Mouse (Mus musculus): ENCODE data around the gene Ss18l1.
A peak's percentile ranks its signal among the peaks of the same experiment; 100 is the strongest.

Gene Ss18l1

GRCm38 (mm10) chr2:180042256-180042857, at the start of gene Ss18l1, which contains the start of gene Psma7:
TSS of gene Ss18l1 (plus strand) at chr2:180042509.
TSS of gene Psma7 (minus strand) at chr2:180042433.
- peak; percentile 81 to 85 for DNase-seq (ENCODE audit: low spot score in 2 of 2)

- no peak for DNase-seq (ENCODE audit: low spot score in 2 of 2)
These were observed 49.2 kb upstream of the Ss18l1 start for GRCm38 (mm10) chr2:179993071-179993470.

GRCm38 (mm10) chr2:179998431-179998830, 43.9 kb upstream of the Ss18l1 start:
- no peak for DNase-seq (ENCODE audit: low spot score in 2 of 2)

GRCm38 (mm10) chr2:180001635-180002034, 40.7 kb upstream of the Ss18l1 start:
- no peak for DNase-seq (ENCODE audit: low spot score in 2 of 2)

GRCm38 (mm10) chr2:180005656-180006351, 36.5 kb upstream of the Ss18l1 start:
- DNase-seq (ENCODE audit: low spot score in 2 of 2) = no peak

- DNase-seq (ENCODE audit: low spot score in 2 of 2) = no peak
These were observed 35.8 kb upstream of the Ss18l1 start for GRCm38 (mm10) chr2:180006352-180007017.

GRCm38 (mm10) chr2:180010686-180011085, 31.6 kb upstream of the Ss18l1 start:
- DNase-seq (ENCODE audit: low spot score in 2 of 2) = no peak

GRCm38 (mm10) chr2:180011370-180011769, 30.9 kb upstream of the Ss18l1 start:
- no peak for DNase-seq (ENCODE audit: low spot score in 2 of 2)

GRCm38 (mm10) chr2:180013686-180014085, 28.6 kb upstream of the Ss18l1 start:
- DNase-seq (ENCODE audit: low spot score in 2 of 2) = no peak

GRCm38 (mm10) chr2:180017632-180018031, 24.7 kb upstream of the Ss18l1 start:
- no peak for DNase-seq (ENCODE audit: low spot score in 2 of 2)

GRCm38 (mm10) chr2:180018573-180018972, 23.7 kb upstream of the Ss18l1 start:
- DNase-seq (ENCODE audit: low spot score in 2 of 2) = no peak

GRCm38 (mm10) chr2:180020091-180020661, 22.1 kb upstream of the Ss18l1 start:
- DNase-seq (ENCODE audit: low spot score in 2 of 2) = no peak

- no peak for DNase-seq (ENCODE audit: low spot score in 2 of 2)
These were observed 21.4 kb upstream of the Ss18l1 start for GRCm38 (mm10) chr2:180020919-180021318.

- DNase-seq (ENCODE audit: low spot score in 2 of 2) = no peak
These were observed 19.6 kb upstream of the Ss18l1 start for GRCm38 (mm10) chr2:180022751-180023150.

- DNase-seq (ENCODE audit: low spot score in 2 of 2) = peak; percentile 96 to 99
These were observed 17.8 kb upstream of the Ss18l1 start, which contains the start of gene Lsm14b for GRCm38 (mm10) chr2:180024401-180025098. TSS of gene Lsm14b (plus strand) at chr2:180024987.

- DNase-seq (ENCODE audit: low spot score in 2 of 2) = no peak
These were observed 17.0 kb upstream of the Ss18l1 start for GRCm38 (mm10) chr2:180025135-180025860.

- no peak for DNase-seq (ENCODE audit: low spot score in 2 of 2)
These were observed 16.5 kb upstream of the Ss18l1 start for GRCm38 (mm10) chr2:180025861-180026200.

- DNase-seq (ENCODE audit: low spot score in 2 of 2) = no peak
These were observed 14.5 kb upstream of the Ss18l1 start for GRCm38 (mm10) chr2:180027768-180028167.

- no peak for DNase-seq (ENCODE audit: low spot score in 2 of 2)
These were observed 11.0 kb upstream of the Ss18l1 start for GRCm38 (mm10) chr2:180031270-180031669.

GRCm38 (mm10) chr2:180032925-180033324, 9.4 kb upstream of the Ss18l1 start:
- DNase-seq (ENCODE audit: low spot score in 2 of 2) = no peak

- DNase-seq (ENCODE audit: low spot score in 2 of 2) = no peak
These were observed 8.4 kb upstream of the Ss18l1 start for GRCm38 (mm10) chr2:180033956-180034355.

Measured in urinary bladder, adult 18-20 months (tissue).